ENCODE assay signal across 13 mouse cellular contexts in genomic region chr9:62749666-62750065, GRCm38 (mm10).
DNase-seq lines count a peak whose midpoint lies in the region; ATAC-seq and TF ChIP-seq lines count a peak whose summit lies in the region.
"Had no signal": no experiment of that assay in that cellular context is flagged by ENCODE, and none has a peak within 500 bp of the region (broad histone marks: within the 10 kb centered on the region; RNA-seq: fewer than 3 reads in every experiment).

No protein-coding gene starts in this region.

- H3K27me3 ChIP-seq in stomach, embryonic 15.5 days (replicated peaks), result no peaks in the 10 kb centered on the region
- H3K27me3 ChIP-seq in stomach, postnatal 0 days (ENCODE audit: control insufficient read depth, insufficient read depth, low read length), result no peaks in the 10 kb centered on the region
- H3K27me3 ChIP-seq: heart, embryonic 15.5 days had no signal

- H3K36me3 ChIP-seq in stomach, embryonic 15.5 days, result no peaks in the 10 kb centered on the region
- H3K36me3 ChIP-seq in stomach, postnatal 0 days (ENCODE audit: control insufficient read depth, insufficient read depth, low read length), result no peaks in the 10 kb centered on the region
- H3K36me3 ChIP-seq: G1E; heart, embryonic 15.5 days had no signal

- TF ChIP-seq CTCF in stomach, postnatal 0 days (IDR thresholded peaks at IDR 0.05; ENCODE audit: low read depth), result no peak

- peak; percentile 37 for DNase-seq in adrenal gland, postnatal 14 days
- DNase-seq in adrenal gland, adult 2 months, result no peak
- DNase-seq in stomach, postnatal 0 days (ENCODE audit: low spot score), result no peak
- peak; percentile 21 to 50 for DNase-seq in kidney, postnatal 25 days
- no peak for DNase-seq in layer of hippocampus, postnatal 14 days (ENCODE audit: low spot score in 2 of 2)
- no peak for DNase-seq in right cerebral cortex, adult 18-20 months
- no peak for DNase-seq in layer of hippocampus, postnatal 10 days (ENCODE audit: low spot score in 2 of 2)
- DNase-seq: cerebellum, adult 9-11 months; thymus, postnatal 25 days had no signal

- WGBS in stomach, embryonic 15.5 days, result 47% methylated on average over 6 of the region's 6 CpGs
- WGBS in stomach, postnatal 0 days, result 41% methylated on average over 6 of the region's 6 CpGs

- H3K9ac ChIP-seq in stomach, embryonic 15.5 days, result no peak overlapping the region
- H3K9ac ChIP-seq in stomach, postnatal 0 days (ENCODE audit: low read length), result no peak overlapping the region
- H3K9ac ChIP-seq: heart, embryonic 15.5 days had no signal

- no peak overlapping the region for H3K27ac ChIP-seq in stomach, embryonic 15.5 days
- H3K27ac ChIP-seq in stomach, postnatal 0 days (replicated peaks), result no peak overlapping the region
- H3K27ac ChIP-seq: heart, embryonic 15.5 days had no signal

- no peaks in the 10 kb centered on the region for H3K9me3 ChIP-seq in stomach, embryonic 15.5 days
- no peaks in the 10 kb centered on the region for H3K9me3 ChIP-seq in stomach, postnatal 0 days (ENCODE audit: control insufficient read depth, low read length)
- H3K9me3 ChIP-seq: heart, embryonic 15.5 days had no signal

- ATAC-seq in stomach, embryonic 15.5 days (ENCODE audit: insufficient read depth, low FRiP score, low read depth), result no peak
- ATAC-seq in stomach, postnatal 0 days (ENCODE audit: low FRiP score, low TSS enrichment), result no peak

- 0 out of 2 replicates have a peak, but pooled peaks cover 3% of the 10 kb centered on the region for H3K4me1 ChIP-seq in stomach, embryonic 15.5 days
- no peaks in the 10 kb centered on the region for H3K4me1 ChIP-seq in stomach, postnatal 0 days (replicated peaks; ENCODE audit: control insufficient read depth, insufficient read depth)
- H3K4me1 ChIP-seq: megakaryocyte, embryonic 14.5 days had no signal

- H3K4me2 ChIP-seq in stomach, embryonic 15.5 days, result peak overlapping the region; percentile 5; the same call in 1 of the 2 replicates
- no peak overlapping the region for H3K4me2 ChIP-seq in stomach, postnatal 0 days (replicated peaks; ENCODE audit: low read depth)
- H3K4me2 ChIP-seq: heart, embryonic 15.5 days had no signal

- H3K4me3 ChIP-seq in stomach, embryonic 15.5 days (replicated peaks), result no peak overlapping the region
- no peak overlapping the region for H3K4me3 ChIP-seq in stomach, postnatal 0 days (ENCODE audit: low read depth, low read length)
- H3K4me3 ChIP-seq: heart, embryonic 15.5 days; megakaryocyte, embryonic 14.5 days had no signal

- no peak for TF ChIP-seq EP300 in stomach, postnatal 0 days (optimal IDR thresholded peaks at IDR 0.05)

Comparison
In these comparisons a context has a peak if more than half of its experiments do, and no peak if none do; other contexts are left out.
1. DNase-seq: peak in adrenal gland, postnatal 14 days (single experiment) and kidney, postnatal 25 days (2 of 2); none in adrenal gland, adult 2 months (single experiment), stomach, postnatal 0 days (single experiment), layer of hippocampus, postnatal 14 days (0 of 2), right cerebral cortex, adult 18-20 months (single experiment) and layer of hippocampus, postnatal 10 days (0 of 2).